Mouse (Mus musculus) common myeloid progenitor, adult 5-6 weeks (primary cell): ENCODE results near the gene Ube2o. TPM values are rescaled to one million over a fixed set of nuclear protein-coding genes. Genes with fewer than 3 reads are reported as not detected.
"Not testable (repeated sequence)": the region's sequence is repeated elsewhere in the genome, so short reads cannot be mapped to it uniquely, and the experiment has no call there.

ENCODE experiments used
- ATAC-seq: replicated peaks from 2 replicates; pipeline ENCODE4 v1.8.0; 2016; ENCODE audit warnings: low read depth, mild to moderate bottlenecking, moderate TSS enrichment, inconsistent platforms; ENCODE audit not compliant: poor library complexity, severe bottlenecking
- total RNA-seq: library from RNA; stranded (forward); fragments of 200-1000, 187-1606 nt; gene quantifications from 2 replicates; pipeline ENCODE4 v1.2.3, GENCODE M21; 2017

Ube2o gene
- total RNA-seq, 1 experiment from 2014 or later: 7.6 TPM

GRCm38 (mm10) chr11:116493795-116494252 is 87.4 kb downstream of the Ube2o start, which contains the start of gene Prpsap1:
Prpsap1 (minus strand) TSS chr11:116494202.
- peak; percentile 55 for ATAC-seq

DNA sequence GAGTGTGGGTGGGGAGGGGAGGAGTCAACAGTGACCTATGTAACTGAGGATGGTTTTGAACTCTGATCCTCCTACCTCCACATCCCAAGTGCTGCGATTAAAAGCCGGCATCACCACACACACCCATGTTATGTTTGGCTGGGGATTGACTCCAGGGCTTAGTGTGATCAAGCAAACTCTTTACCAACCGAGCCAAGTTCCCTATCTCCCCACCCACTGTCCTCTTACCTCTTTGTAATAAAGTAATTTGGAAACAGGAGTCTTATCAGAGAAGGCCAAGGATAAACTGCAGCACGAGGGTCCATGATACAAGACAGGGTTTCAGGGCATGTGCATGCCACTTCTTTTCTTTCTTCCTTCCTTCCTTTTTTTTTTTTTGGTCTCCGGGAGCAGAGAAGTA is 88.1 kb downstream of the Ube2o start:
- no peak for ATAC-seq

DNA sequence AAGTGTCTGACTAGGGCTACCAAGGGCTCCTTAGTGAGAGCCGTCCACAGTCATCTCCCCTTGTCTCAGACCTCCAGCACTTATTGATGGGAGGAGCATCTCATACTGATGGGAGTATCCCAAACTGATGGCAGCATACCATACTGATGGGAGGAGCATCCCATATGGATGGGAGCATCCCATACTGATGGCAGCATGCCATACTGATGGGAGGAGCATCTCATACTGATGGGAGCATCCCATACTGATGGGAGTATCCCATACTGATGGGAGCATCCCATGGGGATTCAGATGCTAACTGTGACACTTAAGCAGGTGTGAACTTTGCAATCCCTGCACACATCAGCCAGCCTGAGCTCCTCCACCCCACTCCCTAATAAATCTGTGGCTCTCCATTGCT is 88.7 kb downstream of the Ube2o start:
- not testable (repeated sequence) for ATAC-seq

DNA sequence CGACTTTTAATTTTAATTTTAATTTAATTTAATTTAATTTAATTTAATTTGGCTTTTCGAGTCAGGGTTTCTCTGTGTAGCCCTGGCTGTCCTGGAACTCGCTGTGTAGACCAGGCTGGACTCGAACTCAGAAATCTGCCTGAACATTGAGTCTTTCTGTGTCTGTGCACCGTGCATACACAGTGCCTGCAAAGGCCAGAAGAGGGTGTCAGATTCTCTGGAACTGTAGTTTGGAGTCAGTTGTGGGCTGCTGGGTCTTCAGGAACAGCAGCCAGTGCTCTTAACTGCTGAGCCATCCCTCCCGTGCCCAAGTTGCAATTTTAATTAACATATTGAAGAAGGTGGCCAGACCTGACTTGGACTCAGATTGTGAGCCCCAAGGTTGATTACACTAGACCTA is 89.9 kb downstream of the Ube2o start:
- ATAC-seq: no peak

DNA sequence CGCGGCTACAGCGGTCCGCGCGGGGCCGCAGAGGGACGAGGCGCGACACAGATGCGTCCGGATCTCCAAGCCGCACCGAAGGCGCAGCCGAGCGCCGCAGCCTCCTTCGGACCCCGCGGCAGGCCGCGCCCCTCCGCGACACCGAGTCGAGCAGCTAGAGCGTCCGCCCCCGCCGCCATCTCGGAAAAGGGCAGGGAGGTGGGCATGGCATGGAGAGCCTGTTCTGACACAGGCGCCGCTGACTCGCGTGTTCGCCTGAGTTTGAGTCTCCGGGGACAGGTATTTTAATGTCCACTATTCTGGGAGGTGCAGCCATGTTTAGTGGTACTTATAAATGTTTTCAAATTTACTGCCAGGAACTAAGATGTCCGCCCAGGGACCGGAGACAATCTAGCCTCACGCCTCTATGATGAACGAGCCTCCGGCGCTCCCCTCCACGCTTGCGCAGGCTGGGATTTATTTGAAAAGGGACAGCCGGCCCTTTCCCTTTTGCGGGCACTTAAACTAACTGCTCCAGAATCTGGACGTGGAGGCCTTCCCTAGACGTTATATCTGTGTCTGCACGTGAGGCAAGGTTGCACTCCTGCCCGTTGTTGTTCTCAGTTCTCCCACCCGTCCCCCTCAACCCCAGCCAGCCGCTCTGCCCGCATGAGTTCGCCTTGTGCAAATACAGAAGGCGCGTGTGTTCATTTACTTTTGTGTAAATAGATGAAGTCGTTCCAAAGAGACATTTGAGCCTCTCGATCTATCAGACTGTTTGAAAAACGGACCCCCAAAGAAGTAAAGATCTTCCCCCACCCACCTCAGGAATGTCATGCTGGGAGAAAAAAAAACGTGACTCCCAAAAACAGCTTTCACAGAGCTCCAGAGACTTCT is 90.8 kb downstream of the Ube2o start:
- peak; percentile 82 for ATAC-seq

DNA sequence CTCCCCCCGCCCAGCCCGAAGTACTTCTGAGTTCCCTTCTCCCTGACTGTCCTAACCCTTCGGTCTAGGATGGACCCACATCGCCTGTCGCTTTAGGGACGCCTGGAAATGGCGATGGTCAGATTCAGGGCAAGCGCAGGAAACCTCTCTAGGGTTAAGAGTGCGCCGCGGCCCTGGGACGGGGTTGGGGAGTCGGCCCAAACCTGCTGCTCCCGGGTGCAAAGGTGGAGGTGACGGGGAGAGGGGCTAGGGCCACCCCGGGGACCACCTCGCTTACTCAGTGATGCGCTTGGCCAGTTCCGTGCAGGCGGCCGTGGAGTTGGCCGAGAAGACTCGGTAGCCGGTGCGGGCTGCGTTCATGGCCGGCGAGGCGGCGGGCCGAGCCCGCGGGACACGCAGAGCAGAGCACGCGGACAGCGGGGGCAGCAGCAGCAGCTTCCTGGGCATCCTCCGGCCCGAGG is 91.4 kb downstream of the Ube2o start:
- no peak for ATAC-seq

- ATAC-seq: no peak
Measured at GRCm38 (mm10) chr11:116488693-116489375, 92.4 kb downstream of the Ube2o start.

GRCm38 (mm10) chr11:116488207-116488606 is 93.0 kb downstream of the Ube2o start:
- ATAC-seq: no peak

Other genes starting within 250 kb of the Ube2o start
- gene Foxj1, start 246.0 kb downstream of the Ube2o start, total RNA-seq: not detected in 2 replicates
- 7.0 and 9.2 TPM in 2 replicates for gene Rnf157, start 168.4 kb downstream of the Ube2o start, total RNA-seq
- 60.7 and 82.5 TPM in 2 replicates for gene Ubald2, start 147.4 kb downstream of the Ube2o start, total RNA-seq
- gene Qrich2, start 115.2 kb downstream of the Ube2o start, total RNA-seq: not detected in 2 replicates
- 28.1 and 35.2 TPM in 2 replicates for gene Prpsap1, start 87.2 kb downstream of the Ube2o start, total RNA-seq
- 55.3 and 61.0 TPM in 2 replicates for gene Sphk1, start 50.5 kb downstream of the Ube2o start, total RNA-seq
- gene Aanat, start 5.0 kb upstream of the Ube2o start, total RNA-seq: not detected in 2 replicates
- 2.1 and 2.4 TPM in 2 replicates for gene Rhbdf2, start 45.6 kb upstream of the Ube2o start, total RNA-seq
- gene Prcd, start 72.1 kb upstream of the Ube2o start, total RNA-seq: not detected in 2 replicates
- not detected in 2 replicates for gene Cygb, start 72.9 kb upstream of the Ube2o start, total RNA-seq
- not detected in 2 replicates for gene St6galnac1, start 194.1 kb upstream of the Ube2o start, total RNA-seq
- 0.46 TPM in 1 of 2 replicates, not detected in the other for gene Mxra7, start 246.6 kb upstream of the Ube2o start, total RNA-seq